Mouse (Mus musculus) CH12.LX (cell line): ENCODE measurements around the gene Tspyl1. TPM values are rescaled to one million over a fixed set of nuclear protein-coding genes. Genes with fewer than 3 reads are reported as not detected.

ENCODE experiments used
- DNase-seq: peaks from one replicate; pipeline ENCODE4 v3.0.0-alpha.2; 2013; ENCODE audit errors: extremely low read depth
- H3K27ac ChIP-seq: 2 replicates; pipeline ENCODE4 v1.5.1; 2012; ENCODE audit warnings: low read depth, mild to moderate bottlenecking, control low read depth, moderate library complexity; ENCODE audit not compliant: insufficient read depth
- H3K27me3 ChIP-seq: replicated peaks from 2 replicates; pipeline ENCODE3; 2012; ENCODE audit warnings: inconsistent platforms
- H3K36me3 ChIP-seq, 2 experiments: replicated peaks in 1 of 2; 2 replicates each; pipeline versions ENCODE3 to v1.6.1; 2012; ENCODE audit warnings: inconsistent platforms in 1 of 2, low read length in 1 of 2, mild to moderate bottlenecking in 1 of 2, mixed read lengths in 1 of 2, moderate library complexity in 1 of 2; ENCODE audit not compliant: control insufficient read depth in 1 of 2, insufficient read depth in 1 of 2
- H3K4me1 ChIP-seq, 2 experiments: 2 replicates each; pipeline ENCODE4 v1.6.1; 2012; ENCODE audit warnings: inconsistent platforms in 1 of 2, moderate library complexity in 1 of 2; ENCODE audit not compliant: insufficient read depth in 2 of 2, control insufficient read depth in 1 of 2
- H3K4me2 ChIP-seq: 2 replicates; pipeline ENCODE4 v1.6.1; 2012; ENCODE audit warnings: low read depth, mild to moderate bottlenecking, control low read depth; ENCODE audit not compliant: poor library complexity, insufficient read depth, severe bottlenecking
- H3K4me3 ChIP-seq, 3 experiments: fragments of 150-350 bp in 1 of 3; sonication (generic) in 1 of 3; replicated peaks in 1 of 3; 2 replicates each; pipeline versions ENCODE3 to v1.5.1; 2011 to 2012; ENCODE audit warnings: low read depth in 2 of 3, low read length in 2 of 3, mild to moderate bottlenecking in 2 of 3, moderate library complexity in 2 of 3, control low read depth in 1 of 3, improper control_type of control experiment in 1 of 3, inconsistent platforms in 1 of 3, mixed read lengths in 1 of 3; ENCODE audit not compliant: poor library complexity in 1 of 3
- H3K79me2 ChIP-seq: replicated peaks from 2 replicates; pipeline ENCODE4 v1.6.1; 2012; ENCODE audit warnings: mild to moderate bottlenecking, moderate library complexity; ENCODE audit not compliant: control insufficient read depth, poor library complexity, insufficient read depth, severe bottlenecking; ENCODE audit errors: extremely low read depth
- H3K9ac ChIP-seq: 2 replicates; pipeline ENCODE4 v1.6.1; 2012; ENCODE audit warnings: low read depth, mild to moderate bottlenecking, control low read depth, moderate library complexity; ENCODE audit not compliant: insufficient read depth
- H3K9me3 ChIP-seq: replicated peaks from 2 replicates; pipeline ENCODE3; 2012; ENCODE audit warnings: low read length, inconsistent platforms, mixed read lengths
- BHLHE40 ChIP-seq: IDR thresholded peaks from 2 replicates; pipeline ENCODE4 v1.6.1; 2011; ENCODE audit warnings: mild to moderate bottlenecking, low read depth, low read length, improper control_type of control experiment
- CHD1 ChIP-seq: IDR thresholded peaks from 2 replicates; pipeline ENCODE4 v1.6.1; 2012; ENCODE audit warnings: low read depth, low read length, improper control_type of control experiment, inconsistent platforms
- CHD2 ChIP-seq: IDR thresholded peaks from 2 replicates; pipeline ENCODE4 v1.6.1; 2011; ENCODE audit warnings: low read length, improper control_type of control experiment
- CTCF ChIP-seq, 2 experiments: IDR thresholded peaks in 1 of 2; conservative IDR thresholded peaks in 1 of 2; 2 replicates each; pipeline ENCODE4 v1.5.1; 2011 to 2012; ENCODE audit warnings: low read depth in 2 of 2, low read length in 2 of 2, improper control_type of control experiment in 1 of 2, inconsistent platforms in 1 of 2, mild to moderate bottlenecking in 1 of 2, moderate library complexity in 1 of 2
- E2F4 ChIP-seq: IDR thresholded peaks from 2 replicates; pipeline ENCODE4 v1.6.1; 2011; ENCODE audit warnings: low read depth, low read length, improper control_type of control experiment; ENCODE audit not compliant: insufficient replicate concordance
- ELF1 ChIP-seq: IDR thresholded peaks from 2 replicates; pipeline ENCODE4 v1.6.1; 2014; ENCODE audit warnings: low read depth, mild to moderate bottlenecking, inconsistent platforms, low read length, improper control_type of control experiment
- EP300 ChIP-seq: IDR thresholded peaks from 2 replicates; pipeline ENCODE4 v1.6.1; 2011; ENCODE audit warnings: low read length, improper control_type of control experiment
- GABPA ChIP-seq: IDR thresholded peaks from 2 replicates; pipeline ENCODE4 v1.6.1; 2012; ENCODE audit warnings: low read depth, low read length, improper control_type of control experiment, inconsistent platforms; ENCODE audit not compliant: insufficient replicate concordance
- IRF4 ChIP-seq: IDR thresholded peaks from 2 replicates; pipeline ENCODE4 v1.6.1; 2014; ENCODE audit warnings: low read depth, mild to moderate bottlenecking, inconsistent platforms, low read length, improper control_type of control experiment
- JUN ChIP-seq: IDR thresholded peaks from 2 replicates; pipeline ENCODE4 v1.6.1; 2011; ENCODE audit warnings: low read depth, mild to moderate bottlenecking, low read length, improper control_type of control experiment, moderate library complexity; ENCODE audit not compliant: insufficient read depth
- JUND ChIP-seq: conservative IDR thresholded peaks from 2 replicates; pipeline ENCODE4 v1.6.1; 2011; ENCODE audit warnings: low read depth, low read length, improper control_type of control experiment
- MAFK ChIP-seq: IDR thresholded peaks from 2 replicates; pipeline ENCODE4 v1.6.1; 2011; ENCODE audit warnings: low read length, improper control_type of control experiment; ENCODE audit not compliant: insufficient replicate concordance
- MAZ ChIP-seq: IDR thresholded peaks from 2 replicates; pipeline ENCODE4 v1.6.1; 2012; ENCODE audit warnings: low read depth, mild to moderate bottlenecking, inconsistent platforms, low read length, improper control_type of control experiment, moderate library complexity
- MXI1 ChIP-seq: IDR thresholded peaks from 2 replicates; pipeline ENCODE4 v1.6.1; 2011; ENCODE audit warnings: mild to moderate bottlenecking, low read depth, low read length, improper control_type of control experiment
- MYC ChIP-seq: IDR thresholded peaks from 2 replicates; pipeline ENCODE4 v1.6.1; 2011; ENCODE audit warnings: low read depth, mild to moderate bottlenecking, improper control_type of control experiment, low read length
- NELFE ChIP-seq: IDR thresholded peaks from 2 replicates; pipeline ENCODE4 v1.6.1; 2011; ENCODE audit warnings: low read depth, low read length, improper control_type of control experiment
- POLR2AphosphoS2 ChIP-seq: IDR thresholded peaks from 2 replicates; pipeline ENCODE4 v1.6.1; 2011; ENCODE audit warnings: low read depth, low read length, improper control_type of control experiment
- RAD21 ChIP-seq: IDR thresholded peaks from 2 replicates; pipeline ENCODE4 v1.6.1; 2011; ENCODE audit warnings: low read depth, mild to moderate bottlenecking, low read length, improper control_type of control experiment, moderate library complexity
- SMC3 ChIP-seq: IDR thresholded peaks from 2 replicates; pipeline ENCODE4 v1.6.1; 2011; ENCODE audit warnings: low read depth, low read length, improper control_type of control experiment
- TCF12 ChIP-seq: IDR thresholded peaks from 2 replicates; pipeline ENCODE4 v1.6.1; 2014; ENCODE audit warnings: low read depth, mild to moderate bottlenecking, inconsistent platforms, low read length, improper control_type of control experiment
- UBTF ChIP-seq: IDR thresholded peaks from 2 replicates; pipeline ENCODE4 v1.6.1; 2012; ENCODE audit warnings: low read depth, mild to moderate bottlenecking, inconsistent platforms, low read length, improper control_type of control experiment, moderate library complexity
- USF1 ChIP-seq: IDR thresholded peaks from 2 replicates; pipeline ENCODE4 v1.6.1; 2014; ENCODE audit warnings: low read depth, mild to moderate bottlenecking, inconsistent platforms, low read length, improper control_type of control experiment
- USF2 ChIP-seq: conservative IDR thresholded peaks from 2 replicates; pipeline ENCODE4 v1.6.1; 2011; ENCODE audit warnings: low read depth, low read length, improper control_type of control experiment
- ZC3H11A ChIP-seq: IDR thresholded peaks from 2 replicates; pipeline ENCODE4 v1.6.1; 2012; ENCODE audit warnings: low read depth, mild to moderate bottlenecking, inconsistent platforms, low read length, improper control_type of control experiment
- ZKSCAN1 ChIP-seq: IDR thresholded peaks from 2 replicates; pipeline ENCODE4 v1.6.1; 2012; ENCODE audit warnings: low read depth, inconsistent platforms, low read length, improper control_type of control experiment, borderline replicate concordance
- ZMIZ1 ChIP-seq: IDR thresholded peaks from 2 replicates; pipeline ENCODE4 v1.6.1; 2012; ENCODE audit warnings: low read depth, mild to moderate bottlenecking, inconsistent platforms, low read length, improper control_type of control experiment
- ZNF384 ChIP-seq: IDR thresholded peaks from 2 replicates; pipeline ENCODE4 v1.6.1; 2012; ENCODE audit warnings: low read depth, low read length, improper control_type of control experiment, inconsistent platforms
- dilution Hi-C: fragments of 300-500 bp; cut with MboI; formaldehyde crosslinking; loops from 2 replicates; pipeline ENCODE4 v1.14.3; 2020; ENCODE audit warnings: low sequenced_read_pairs; ENCODE audit not compliant: extremely low pct_unique_long_range_greater_than_20kb, extremely low pct_ligation_motif_present
- in situ Hi-C: fragments of 300-500 bp; cut with MboI; formaldehyde crosslinking; loops from 3 replicates; pipeline ENCODE4 v1.14.3; 2019; ENCODE audit warnings: low sequenced_read_pairs, low pct_ligation_motif_present, low pct_unique_long_range_greater_than_20kb, mixed read lengths
- polyA plus RNA-seq: library from polyadenylated mRNA; unstranded; fragments of >175 nt; gene quantifications from 2 replicates; pipeline ENCODE4 v1.2.1, GENCODE M21; 2012; ENCODE audit warnings: low read depth; ENCODE audit not compliant: insufficient read length
- total RNA-seq, 2 experiments: library from RNA; depleted of rRNA; stranded (reverse); fragments of 300-350 nt in 1 of 2; fragments of >200 nt in 1 of 2; gene quantifications; 2 replicates each; pipeline ENCODE4 v1.2.3; 2012 to 2014

Tspyl1 gene
- total and polyA plus RNA-seq, 3 experiments = 18.9 to 23.7 (median 19.7) TPM

DNA sequence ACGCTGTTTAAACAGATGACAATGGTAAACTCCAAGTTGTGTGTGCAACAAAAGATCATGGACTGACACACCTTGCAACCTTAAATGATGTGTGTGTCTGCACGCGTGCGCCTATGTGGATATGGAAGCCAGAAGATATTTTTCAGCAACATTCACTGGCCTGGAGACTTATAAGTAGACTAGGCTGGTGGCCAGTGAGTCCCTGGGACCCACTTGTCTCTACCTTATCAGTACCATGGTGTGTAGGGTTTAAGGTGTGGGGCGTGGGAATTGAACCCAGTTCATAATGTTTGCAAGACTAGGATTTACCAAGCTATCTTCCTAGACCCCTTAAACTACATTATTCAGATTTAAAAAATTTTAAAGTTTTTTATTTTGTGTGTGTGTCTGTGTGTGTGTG is 45.2 kb downstream of the Tspyl1 start:
- H3K4me2 ChIP-seq = no peak overlapping the region
- dilution Hi-C loops = no loop called here
- DNase-seq = no peak
- peaks cover under 1 to 12% of the 10 kb centered on the region in 2 experiments for H3K36me3 ChIP-seq
- H3K79me2 ChIP-seq = no peaks in the 10 kb centered on the region
- H3K9ac ChIP-seq = no peak overlapping the region
- H3K4me1 ChIP-seq = 0 out of 4 replicates have a peak, but pooled peaks cover 0 to 2% of the 10 kb centered on the region in 2 experiments
- H3K9me3 ChIP-seq = no peaks in the 10 kb centered on the region
- TF ChIP-seq RAD21 (no peak), CTCF (conservative IDR thresholded peaks at IDR 0.05 in 1 of 2, IDR thresholded peaks at IDR 0.05 in 1 of 2; ENCODE audit: low read depth in 2 of 2, low read length in 2 of 2) (no peak), USF1 (no peak), TCF12 (no peak), SMC3 (no peak), MYC (no peak), GABPA (no peak), MAZ (no peak), E2F4 (no peak), CHD2 (no peak)
- no peaks in the 10 kb centered on the region for H3K27me3 ChIP-seq
- H3K4me3 ChIP-seq = no peak overlapping the region
- no peak overlapping the region for H3K27ac ChIP-seq
- in situ Hi-C loops = no loop called here

DNA sequence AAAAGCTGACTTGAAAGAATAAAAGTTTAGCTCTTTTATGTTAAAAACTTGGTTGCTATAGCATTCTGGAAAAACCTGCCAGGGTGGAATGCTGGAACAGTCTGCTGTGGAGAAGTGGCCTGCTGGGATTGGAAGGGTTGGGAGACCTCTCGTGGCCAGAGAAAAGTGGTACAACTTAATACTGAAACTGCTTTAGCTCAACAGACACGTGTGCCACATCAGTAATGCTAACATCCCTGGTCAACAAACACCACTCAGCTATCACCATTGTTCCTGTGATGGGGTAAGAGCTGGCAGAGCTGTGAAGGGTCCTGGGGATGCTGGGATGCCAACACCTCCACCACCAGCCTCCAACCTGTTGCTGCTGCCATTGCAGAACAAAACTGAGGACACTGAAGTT is 46.3 kb downstream of the Tspyl1 start:
- H3K4me2 ChIP-seq = no peak overlapping the region
- H3K27ac ChIP-seq = no peak overlapping the region
- no peaks in the 10 kb centered on the region for H3K9me3 ChIP-seq
- DNase-seq = peak; percentile 19
- no peaks in the 10 kb centered on the region for H3K27me3 ChIP-seq
- H3K4me1 ChIP-seq = 0 out of 4 replicates have a peak, but pooled peaks cover 0 to 2% of the 10 kb centered on the region in 2 experiments
- H3K4me3 ChIP-seq = no peak overlapping the region
- dilution Hi-C loops (no loop called here), in situ Hi-C loops (no loop called here)
- peaks cover 0 to 10% of the 10 kb centered on the region in 2 experiments for H3K36me3 ChIP-seq
- H3K79me2 ChIP-seq = no peaks in the 10 kb centered on the region
- TF ChIP-seq USF2 (no peak), MXI1 (no peak), ZNF384 (no peak), MAFK (no peak), CHD1 (no peak), JUND (no peak), JUN (no peak), E2F4 (no peak), POLR2AphosphoS2 (no peak), SMC3 (peak; percentile 33), NELFE (no peak), BHLHE40 (no peak), ZC3H11A (no peak), ELF1 (no peak), RAD21 (peak; percentile 50), CHD2 (no peak), ZMIZ1 (no peak), GABPA (no peak), CTCF (conservative IDR thresholded peaks at IDR 0.05 in 1 of 2, IDR thresholded peaks at IDR 0.05 in 1 of 2; ENCODE audit: low read depth in 2 of 2, low read length in 2 of 2) (peak; percentile 9 to 67; a peak in 2 of 4 replicates), IRF4 (no peak), MAZ (no peak), ZKSCAN1 (no peak), UBTF (no peak), EP300 (no peak)
- H3K9ac ChIP-seq = no peak overlapping the region
